Mouse (Mus musculus) liver, embryonic 14.5 days (tissue): ENCODE results near the gene Gprc5b. TPM values are rescaled to one million over a fixed set of nuclear protein-coding genes. Genes with fewer than 3 reads are reported as not detected.

Experiments used
- ATAC-seq: fragments of 200-750 bp; cut with Nextera tagmentation; 2 replicates; pipeline ENCODE4 v1.8.0; 2017; ENCODE audit warnings: moderate number of reproducible peaks, mild to moderate bottlenecking, moderate library complexity; ENCODE audit not compliant: insufficient read depth
- DNase-seq, 3 experiments: peaks; one replicate each; pipeline ENCODE4 v3.0.0-alpha.2; 2012 to 2013; ENCODE audit warnings: low read depth in 3 of 3, low spot score in 3 of 3
- H3K27ac ChIP-seq: fragments of 300-500 bp; sonication (generic); 2 replicates; pipeline ENCODE4 v1.5.1; 2014; ENCODE audit warnings: moderate library complexity, mild to moderate bottlenecking, control low read depth, inconsistent platforms
- H3K27me3 ChIP-seq: fragments of 300-500 bp; sonication (generic); 2 replicates; pipeline ENCODE4 v1.6.1; 2014; ENCODE audit warnings: mild to moderate bottlenecking, low read length, moderate library complexity; ENCODE audit not compliant: control insufficient read depth, insufficient read depth
- H3K36me3 ChIP-seq: fragments of 300-500 bp; sonication (generic); replicated peaks from 2 replicates; pipeline ENCODE4 v1.6.1; 2014; ENCODE audit warnings: low read depth; ENCODE audit not compliant: control insufficient read depth, insufficient read depth
- H3K4me1 ChIP-seq, 2 experiments: fragments of 200-500 bp in 1 of 2; fragments of 300-500 bp in 1 of 2; sonication (generic) in 1 of 2; replicated peaks; 2 replicates each; pipeline ENCODE4 v1.6.1; 2012 to 2014; ENCODE audit warnings: antibody characterized with exemption in 1 of 2, inconsistent platforms in 1 of 2, low read length in 1 of 2; ENCODE audit not compliant: control insufficient read depth in 2 of 2, insufficient read depth in 2 of 2
- H3K4me2 ChIP-seq: fragments of 300-500 bp; sonication (generic); 2 replicates; pipeline ENCODE4 v1.6.1; 2014; ENCODE audit warnings: low read depth, mild to moderate bottlenecking, control low read depth, moderate library complexity
- H3K4me3 ChIP-seq, 2 experiments: fragments of 200-500 bp in 1 of 2; fragments of 300-500 bp in 1 of 2; sonication (generic) in 1 of 2; 2 replicates each; pipeline ENCODE4 v1.5.1; 2012 to 2014; ENCODE audit warnings: low read depth in 2 of 2, low read length in 2 of 2, mild to moderate bottlenecking in 2 of 2, control low read depth in 1 of 2, inconsistent platforms in 1 of 2, moderate library complexity in 1 of 2; ENCODE audit not compliant: insufficient read depth in 1 of 2
- H3K9ac ChIP-seq: fragments of 300-500 bp; sonication (generic); replicated peaks from 2 replicates; pipeline ENCODE4 v1.6.1; 2014; ENCODE audit warnings: mild to moderate bottlenecking, control low read depth, moderate library complexity
- H3K9me3 ChIP-seq: fragments of 300-500 bp; sonication (generic); 2 replicates; pipeline ENCODE4 v1.6.1; 2016; ENCODE audit warnings: low read length, mixed read lengths; ENCODE audit not compliant: control insufficient read depth
- CTCF ChIP-seq: IDR thresholded peaks from 2 replicates; pipeline ENCODE4 v1.5.1; 2016; ENCODE audit warnings: antibody characterized with exemption, low read depth, control low read depth
- EP300 ChIP-seq: IDR thresholded peaks from 2 replicates; pipeline ENCODE4 v1.6.1; 2016; ENCODE audit warnings: antibody characterized with exemption, low read depth
- WGBS: fragments of 180-500 bp; shearing (Covaris S2); extraction: QIAGEN DNeasy Blood & Tissue Kit; methylation state at CpG from one replicate; pipeline ENCODE4 v1.1.7; 2014; ENCODE audit not compliant: insufficient replicate concordance; 5-methylcytosine and 5-hydroxymethylcytosine counted together
- polyA plus RNA-seq, 2 experiments: library from polyadenylated mRNA; depleted of rRNA in 1 of 2; stranded (reverse) in 1 of 2; unstranded in 1 of 2; fragments of >200 nt; fragmentation: Nextera tagmentation in 1 of 2; extraction: Ambion mirVana in 1 of 2; gene quantifications; 2 replicates each; pipeline versions ENCODE4 v1.2.1 to v1.2.3; 2012 to 2014

Gprc5b gene
- polyA plus RNA-seq, 2 experiments, result 0.30 to 0.76 TPM

DNA sequence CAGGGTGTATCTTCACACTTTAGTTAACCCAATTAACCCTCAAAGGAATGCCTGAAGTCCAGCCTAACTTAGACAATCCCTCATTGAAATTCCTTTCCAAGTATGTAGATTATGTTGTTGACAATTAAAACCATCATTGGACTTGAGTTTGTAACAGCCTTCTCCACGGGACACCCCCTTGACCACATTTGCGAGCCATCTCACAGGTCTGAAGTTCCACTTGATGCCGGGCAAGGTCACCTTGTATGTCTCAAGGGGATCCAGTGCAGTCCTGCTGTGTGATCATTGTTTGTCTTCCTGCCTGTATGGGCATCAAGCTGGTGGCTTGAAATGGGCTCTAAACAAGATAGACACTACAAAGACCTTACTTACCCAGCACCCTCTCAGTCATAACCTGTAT lies 26.1 kb downstream of the Gprc5b start:
- no peak for ATAC-seq
- no peak overlapping the region for H3K4me2 ChIP-seq
- no peak for DNase-seq
- no peaks in the 10 kb centered on the region for H3K36me3 ChIP-seq
- H3K4me3 ChIP-seq, result no peak overlapping the region
- no peaks in the 10 kb centered on the region for H3K9me3 ChIP-seq
- no peak overlapping the region for H3K27ac ChIP-seq
- H3K4me1 ChIP-seq, result no peaks in the 10 kb centered on the region
- WGBS, result 64% methylated on average over 3 of the region's 3 CpGs
- H3K9ac ChIP-seq, result no peak overlapping the region
- TF ChIP-seq EP300 (no peak), CTCF (no peak)
- H3K27me3 ChIP-seq, result no peaks in the 10 kb centered on the region

DNA sequence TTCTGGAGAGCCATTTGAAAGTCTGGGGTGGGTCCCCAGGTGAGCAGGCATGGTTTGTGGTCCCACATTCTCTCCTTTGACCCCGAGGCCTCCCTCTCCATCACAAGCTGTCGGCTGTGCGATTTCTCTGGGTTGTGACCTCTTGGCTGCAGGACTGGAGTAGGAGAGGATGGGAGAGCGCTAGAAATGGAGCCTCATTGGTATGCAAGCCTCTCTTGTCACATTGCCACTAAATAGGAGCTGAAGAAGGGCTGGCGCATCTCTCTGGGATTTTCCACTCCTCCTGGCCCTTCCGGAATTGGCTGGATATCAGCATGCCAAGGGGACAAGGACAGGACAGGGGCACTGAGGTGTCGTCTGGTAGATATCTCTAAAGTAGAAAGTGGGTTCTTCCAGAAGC lies 29.8 kb downstream of the Gprc5b start:
- Histone ChIP-seq H3K27ac (no peak overlapping the region), H3K9ac (no peak overlapping the region), H3K36me3 (no peaks in the 10 kb centered on the region), H3K4me1 (no peaks in the 10 kb centered on the region), H3K27me3 (no peaks in the 10 kb centered on the region), H3K4me2 (no peak overlapping the region), H3K4me3 (no peak overlapping the region), H3K9me3 (no peaks in the 10 kb centered on the region)
- ATAC-seq, result no peak
- 31% methylated on average over 7 of the region's 7 CpGs for WGBS
- TF ChIP-seq EP300 (no peak), CTCF (no peak)
- no peak for DNase-seq

DNA sequence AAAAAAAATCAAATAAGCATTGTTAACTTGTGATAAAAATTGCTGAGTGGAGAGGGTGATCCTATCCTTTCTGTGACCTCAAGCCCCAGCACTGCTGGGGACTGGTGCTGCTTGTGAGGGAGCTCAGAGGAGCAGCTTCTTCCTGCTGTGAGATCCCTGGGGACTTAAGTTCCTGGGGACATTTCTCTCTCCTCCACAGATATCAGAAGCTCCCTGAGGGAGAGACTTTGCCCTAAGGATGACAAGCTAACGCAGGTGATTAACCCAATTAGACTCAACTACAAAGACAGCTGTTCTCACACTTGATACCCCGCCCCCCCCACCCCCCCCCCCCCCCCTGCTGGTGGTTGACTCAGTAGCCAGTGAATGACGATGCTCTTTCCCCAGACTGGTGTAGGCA lies 30.2 kb downstream of the Gprc5b start:
- H3K9me3 ChIP-seq, result no peaks in the 10 kb centered on the region
- no peaks in the 10 kb centered on the region for H3K36me3 ChIP-seq
- WGBS, result 12% methylated on average over 3 of the region's 3 CpGs
- no peak overlapping the region for H3K4me2 ChIP-seq
- H3K4me1 ChIP-seq, result no peaks in the 10 kb centered on the region
- no peak overlapping the region for H3K4me3 ChIP-seq
- DNase-seq (no peak), ATAC-seq (no peak)
- no peak overlapping the region for H3K27ac ChIP-seq
- no peak overlapping the region for H3K9ac ChIP-seq
- no peak for TF ChIP-seq EP300
- TF ChIP-seq CTCF, result no peak
- H3K27me3 ChIP-seq, result no peaks in the 10 kb centered on the region

DNA sequence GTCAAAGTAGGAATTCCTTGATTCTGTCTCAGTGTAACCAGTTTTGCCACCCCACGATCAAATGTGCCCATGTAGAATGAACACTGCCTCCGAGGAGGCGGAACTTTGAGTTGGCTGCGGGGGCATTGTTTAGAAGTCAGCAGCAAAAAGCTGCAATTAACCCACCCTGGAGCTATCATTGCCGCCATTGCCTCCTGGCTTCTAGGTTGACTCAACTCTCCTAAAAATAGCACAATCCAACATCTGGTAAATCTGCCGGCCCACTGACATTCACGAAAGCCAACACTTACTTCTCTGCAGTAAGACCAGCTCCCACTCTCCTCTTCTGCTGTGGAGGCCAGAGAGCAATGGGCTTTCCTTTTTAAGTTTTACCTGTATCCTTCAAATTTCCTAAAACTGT lies 35.8 kb downstream of the Gprc5b start:
- H3K4me1 ChIP-seq, result no peaks in the 10 kb centered on the region
- no peak overlapping the region for H3K4me2 ChIP-seq
- H3K27me3 ChIP-seq, result no peaks in the 10 kb centered on the region
- no peak for DNase-seq
- no peaks in the 10 kb centered on the region for H3K9me3 ChIP-seq
- TF ChIP-seq EP300 (no peak), CTCF (no peak)
- H3K9ac ChIP-seq, result no peak overlapping the region
- WGBS, result 53% methylated on average over 7 of the region's 7 CpGs
- no peaks in the 10 kb centered on the region for H3K36me3 ChIP-seq
- no peak for ATAC-seq
- no peak overlapping the region for H3K27ac ChIP-seq
- no peak overlapping the region for H3K4me3 ChIP-seq

DNA sequence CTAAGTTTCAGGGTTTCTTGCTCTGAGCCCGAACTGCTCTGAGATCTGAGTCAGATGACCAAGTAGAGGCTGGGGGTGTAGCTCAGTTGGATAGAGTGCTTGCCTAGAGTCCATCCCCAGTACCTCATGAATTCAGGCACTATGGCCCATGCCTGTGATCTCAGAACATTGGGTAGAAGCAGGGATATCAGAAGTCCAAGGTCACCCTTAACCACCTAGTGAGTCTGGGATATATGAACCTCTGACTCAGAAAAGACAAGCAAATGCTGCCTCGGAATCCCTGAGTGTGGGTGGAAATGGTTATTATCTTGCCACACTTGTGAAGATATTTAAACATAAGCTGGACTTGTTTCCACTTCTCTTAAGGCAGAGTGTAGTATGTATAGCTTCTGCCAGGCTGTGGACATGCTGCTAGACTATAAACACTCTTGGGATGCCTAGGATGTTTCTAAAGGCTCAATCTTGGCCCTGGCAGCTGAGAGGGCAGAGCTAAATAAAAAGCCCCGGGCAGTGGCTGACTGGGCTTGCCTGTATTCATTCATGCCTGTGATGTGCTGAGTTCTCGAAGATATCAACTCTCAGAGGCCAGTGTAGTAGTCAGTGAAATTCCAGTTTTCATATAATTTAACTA lies 38.3 kb downstream of the Gprc5b start:
- TF ChIP-seq EP300, result no peak
- TF ChIP-seq CTCF, result no peak
- ATAC-seq, result no peak

More for the DNA sequence above, 38.3 kb downstream of the Gprc5b start:
- Histone ChIP-seq H3K27ac (no peak overlapping the region), H3K4me2 (no peak overlapping the region), H3K9me3 (no peaks in the 10 kb centered on the region), H3K36me3 (no peaks in the 10 kb centered on the region), H3K27me3 (no peaks in the 10 kb centered on the region), H3K4me3 (no peak overlapping the region), H3K9ac (no peak overlapping the region), H3K4me1 (no peaks in the 10 kb centered on the region)
- no peak for DNase-seq
- 53% methylated on average over 4 of the region's 4 CpGs for WGBS
